Mouse (Mus musculus) liver, embryonic 15.5 days (tissue): ENCODE data around the gene Zfp92. TPM values are rescaled to one million over a fixed set of nuclear protein-coding genes. Genes with fewer than 3 reads are reported as not detected.

ENCODE experiments used
- ATAC-seq: fragments of 200-750 bp; cut with Nextera tagmentation; 2 replicates; pipeline ENCODE4 v1.8.0; 2017; ENCODE audit warnings: moderate number of reproducible peaks, mild to moderate bottlenecking, moderate library complexity; ENCODE audit not compliant: insufficient read depth
- H3K27ac ChIP-seq: fragments of 300-500 bp; sonication (generic); replicated peaks from 2 replicates; pipeline ENCODE4 v1.5.1; 2015; ENCODE audit warnings: mild to moderate bottlenecking, inconsistent platforms
- H3K27me3 ChIP-seq: fragments of 300-500 bp; sonication (generic); 2 replicates; pipeline ENCODE4 v1.6.1; 2015; ENCODE audit warnings: mild to moderate bottlenecking, inconsistent platforms
- H3K36me3 ChIP-seq: fragments of 300-500 bp; sonication (generic); replicated peaks from 2 replicates; pipeline ENCODE4 v1.6.1; 2015; ENCODE audit warnings: moderate library complexity, mild to moderate bottlenecking, inconsistent platforms
- H3K4me1 ChIP-seq: fragments of 300-500 bp; sonication (generic); replicated peaks from 2 replicates; pipeline ENCODE4 v1.6.1; 2015; ENCODE audit warnings: inconsistent platforms
- H3K4me2 ChIP-seq: fragments of 300-500 bp; sonication (generic); 2 replicates; pipeline ENCODE4 v1.6.1; 2015; ENCODE audit warnings: moderate library complexity, mild to moderate bottlenecking, inconsistent platforms
- H3K4me3 ChIP-seq: fragments of 300-500 bp; sonication (generic); replicated peaks from 2 replicates; pipeline ENCODE4 v1.5.1; 2015; ENCODE audit warnings: mild to moderate bottlenecking, inconsistent platforms
- H3K9ac ChIP-seq: fragments of 300-500 bp; sonication (generic); 2 replicates; pipeline ENCODE4 v1.6.1; 2015; ENCODE audit warnings: moderate library complexity, mild to moderate bottlenecking, inconsistent platforms
- H3K9me3 ChIP-seq: fragments of 300-500 bp; sonication (generic); replicated peaks from 2 replicates; pipeline ENCODE4 v1.6.1; 2016; ENCODE audit warnings: inconsistent platforms
- WGBS: fragments of 180-500 bp; shearing (Covaris S2); methylation state at CpG from one replicate; pipeline ENCODE4 v1.1.7; 2015; ENCODE audit warnings: mixed read lengths; ENCODE audit not compliant: insufficient replicate concordance; 5-methylcytosine and 5-hydroxymethylcytosine counted together
- polyA plus RNA-seq: library from polyadenylated mRNA; unstranded; fragments of >200 nt; fragmentation: Nextera tagmentation; extraction: Ambion mirVana; gene quantifications from 2 replicates; pipeline ENCODE4 v1.2.1, GENCODE M21; 2015

Gene Zfp92
- polyA plus RNA-seq, 1 experiment from 2014 or later: not detected

DNA sequence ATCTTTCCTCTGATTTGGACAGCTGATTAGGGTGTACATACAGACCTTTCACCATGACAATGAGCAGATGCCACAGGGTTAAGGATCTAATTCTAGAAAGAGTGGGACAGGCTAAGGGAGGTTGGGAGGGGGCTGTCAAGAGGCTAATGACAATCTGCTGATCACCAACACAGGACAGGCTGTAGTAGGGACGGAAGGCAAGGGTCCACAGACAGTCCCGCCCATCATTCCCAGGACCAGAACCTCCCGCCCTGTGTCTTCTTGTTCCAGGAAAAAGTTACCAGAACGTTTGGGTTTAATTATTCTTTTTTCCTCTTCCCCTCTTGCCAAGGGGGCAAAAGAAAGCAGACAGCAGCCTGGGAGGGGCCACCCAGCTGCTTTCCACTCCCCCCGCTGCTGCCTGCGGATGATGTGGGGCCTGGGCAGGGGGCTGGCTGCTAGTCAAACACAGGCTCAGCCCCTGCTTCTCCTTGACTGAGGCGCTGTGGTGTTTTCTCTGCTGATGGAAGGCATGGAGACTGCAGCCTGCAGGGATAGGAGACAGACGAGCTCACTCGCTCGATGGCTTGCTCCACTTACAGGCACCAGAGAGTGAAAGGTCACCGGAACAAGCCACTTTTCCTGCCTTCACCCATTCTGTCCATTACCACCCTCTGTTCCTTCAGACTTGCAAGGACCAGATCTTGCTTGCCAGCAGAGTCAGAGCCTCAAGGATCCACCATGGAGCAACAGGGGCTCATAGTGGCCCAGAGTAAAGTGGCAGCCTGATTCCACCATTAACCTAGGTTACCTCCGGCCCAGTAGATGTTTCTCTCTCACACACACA, 63.7 kb downstream of the Zfp92 start:
- Histone ChIP-seq H3K4me1 (peaks cover 11% of the 10 kb centered on the region), H3K36me3 (no peaks in the 10 kb centered on the region), H3K4me2 (no peak overlapping the region), H3K9ac (no peak overlapping the region), H3K4me3 (no peak overlapping the region), H3K27ac (no peak overlapping the region), H3K27me3 (no peaks in the 10 kb centered on the region), H3K9me3 (no peaks in the 10 kb centered on the region)
- no peak for ATAC-seq
- WGBS: 57% methylated on average over 12 of the region's 12 CpGs

DNA sequence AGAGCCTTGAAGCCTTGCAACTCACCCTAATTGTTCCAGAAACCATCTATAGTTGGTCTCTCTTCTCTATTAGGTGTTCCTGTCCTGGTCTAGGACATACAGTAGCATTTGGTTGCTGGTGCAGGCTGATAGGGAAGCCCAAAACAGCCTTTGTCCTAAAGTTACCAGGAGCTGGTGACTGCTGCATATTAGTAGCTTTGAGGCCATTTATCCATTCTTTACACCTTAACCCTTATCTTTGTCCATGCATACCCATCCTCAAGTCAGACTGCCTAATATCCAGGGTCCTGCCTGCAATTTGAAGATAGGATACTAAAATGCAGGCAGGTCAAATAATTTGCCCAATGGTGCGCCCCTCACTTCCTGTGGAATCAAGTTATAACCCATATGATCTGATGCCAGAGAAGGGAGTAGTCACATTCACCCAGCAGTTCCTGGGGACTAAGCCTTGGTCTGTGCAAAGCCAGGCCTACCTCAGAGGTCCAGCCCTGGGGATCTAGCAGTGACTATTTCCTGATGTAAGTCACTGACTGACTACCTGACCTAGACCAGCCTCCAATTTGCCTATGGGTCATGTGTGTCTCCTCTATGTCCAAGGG, 64.9 kb downstream of the Zfp92 start:
- no peak overlapping the region for H3K4me2 ChIP-seq
- no peaks in the 10 kb centered on the region for H3K27me3 ChIP-seq
- no peak for ATAC-seq
- H3K4me1 ChIP-seq: peaks cover 11% of the 10 kb centered on the region
- no peak overlapping the region for H3K9ac ChIP-seq
- no peaks in the 10 kb centered on the region for H3K9me3 ChIP-seq
- no peak overlapping the region for H3K4me3 ChIP-seq
- WGBS: 19% methylated on average over 1 of the region's 1 CpGs
- no peaks in the 10 kb centered on the region for H3K36me3 ChIP-seq
- peak overlapping the region; percentile 53 for H3K27ac ChIP-seq

DNA sequence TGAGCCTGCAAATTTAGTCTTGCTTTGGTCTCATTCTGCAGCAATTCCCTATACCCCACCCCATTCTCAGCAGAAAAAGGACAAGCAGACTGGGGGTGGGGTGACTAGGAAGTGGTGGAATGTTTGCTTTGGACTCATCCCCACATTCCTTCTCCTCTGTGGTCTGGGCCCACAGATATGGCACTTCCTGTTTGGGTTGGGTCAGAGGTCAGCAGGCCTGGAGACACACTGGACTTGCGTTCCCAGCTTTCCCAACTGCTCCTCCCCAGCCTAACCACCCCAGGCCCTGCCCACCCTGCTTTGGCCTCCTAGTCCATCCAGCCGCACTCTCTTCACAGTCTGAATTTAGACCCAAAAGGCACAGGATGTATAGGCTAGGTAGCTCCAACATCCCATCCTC, 65.7 kb downstream of the Zfp92 start:
- H3K4me1 ChIP-seq: peaks cover 11% of the 10 kb centered on the region
- ATAC-seq: peak; percentile 84
- H3K27ac ChIP-seq: peak overlapping the region; percentile 53; the same call in 1 of the 2 replicates

DNA sequence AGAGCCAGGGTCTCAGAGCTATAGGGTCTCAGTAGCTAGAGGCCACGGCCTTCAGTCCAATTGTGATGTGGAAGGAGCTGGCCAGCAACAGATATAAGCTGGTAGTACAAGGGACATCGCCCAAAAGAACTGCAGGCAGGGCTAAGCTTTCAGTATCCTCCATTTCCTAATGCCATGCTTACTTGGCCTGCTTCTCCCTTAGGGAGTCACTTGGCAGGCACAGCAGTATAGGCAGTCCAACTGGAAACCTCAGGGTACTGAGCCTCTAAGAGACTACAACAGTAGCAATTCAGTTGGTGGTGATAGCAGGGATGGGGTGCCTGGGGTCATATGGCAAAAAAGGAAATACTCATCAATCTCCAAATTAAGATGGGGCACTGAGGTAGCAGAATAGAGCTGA, 66.6 kb downstream of the Zfp92 start:
- ATAC-seq: no peak
- H3K27ac ChIP-seq: no peak overlapping the region

More for the DNA sequence above, 65.7 kb downstream of the Zfp92 start:
- no peaks in the 10 kb centered on the region for H3K9me3 ChIP-seq
- 69% methylated on average over 2 of the region's 2 CpGs for WGBS
- H3K9ac ChIP-seq: no peak overlapping the region
- H3K36me3 ChIP-seq: no peaks in the 10 kb centered on the region
- no peak overlapping the region for H3K4me3 ChIP-seq
- no peak overlapping the region for H3K4me2 ChIP-seq
- no peaks in the 10 kb centered on the region; the same call in 1 of the 2 replicates for H3K27me3 ChIP-seq

More for the DNA sequence above, 66.6 kb downstream of the Zfp92 start:
- 67% methylated on average over 2 of the region's 2 CpGs for WGBS
- no peaks in the 10 kb centered on the region for H3K9me3 ChIP-seq
- H3K36me3 ChIP-seq: no peaks in the 10 kb centered on the region
- H3K4me2 ChIP-seq: no peak overlapping the region
- H3K4me1 ChIP-seq: peaks cover 11% of the 10 kb centered on the region
- peaks cover 3% of the 10 kb centered on the region; the same call in 1 of the 2 replicates for H3K27me3 ChIP-seq
- no peak overlapping the region for H3K4me3 ChIP-seq
- no peak overlapping the region for H3K9ac ChIP-seq

Other genes starting within 250 kb of the Zfp92 start
- gene Spin2d, start 234.1 kb upstream of the Zfp92 start, polyA plus RNA-seq: not detected in 2 replicates
- 2.1 and 2.2 TPM in 2 replicates for gene Xlr3b, start 218.9 kb upstream of the Zfp92 start, polyA plus RNA-seq
- gene Xlr4b, start 196.8 kb upstream of the Zfp92 start, polyA plus RNA-seq: 1.4 and 1.7 TPM in 2 replicates
- 3.2 and 3.5 TPM in 2 replicates for gene F8a, start 182.8 kb upstream of the Zfp92 start, polyA plus RNA-seq
- gene Xlr4c, start 168.0 kb upstream of the Zfp92 start, polyA plus RNA-seq: 0.26 and 0.71 TPM in 2 replicates
- gene Xlr3c, start 145.7 kb upstream of the Zfp92 start, polyA plus RNA-seq: 0.08 TPM in 1 of 2 replicates, not detected in the other
- not detected in 2 replicates for gene Xlr5a, start 118.1 kb upstream of the Zfp92 start, polyA plus RNA-seq
- gene Xlr5c, start 118.1 kb upstream of the Zfp92 start, polyA plus RNA-seq: not detected in 2 replicates
- not detected in 2 replicates for gene Gm45015, start 74.3 kb upstream of the Zfp92 start, polyA plus RNA-seq
- gene Zfp275, start 68.5 kb upstream of the Zfp92 start, polyA plus RNA-seq: 2.2 and 2.5 TPM in 2 replicates
- not detected in 2 replicates for gene Gm18336, start 12.4 kb upstream of the Zfp92 start, polyA plus RNA-seq
- not detected in 2 replicates for gene Trex2, start 24.2 kb downstream of the Zfp92 start, polyA plus RNA-seq
- 41.6 and 42.1 TPM in 2 replicates for gene Haus7, start 47.9 kb downstream of the Zfp92 start, polyA plus RNA-seq
- 10.0 and 12.4 TPM in 2 replicates for gene Bgn, start 72.5 kb downstream of the Zfp92 start, polyA plus RNA-seq
- 0.05 TPM in 1 of 2 replicates, not detected in the other for gene Atp2b3, start 92.0 kb downstream of the Zfp92 start, polyA plus RNA-seq
- 30.5 and 33.9 TPM in 2 replicates for gene Dusp9, start 228.3 kb downstream of the Zfp92 start, polyA plus RNA-seq
- gene Pnck, start 249.0 kb downstream of the Zfp92 start, polyA plus RNA-seq: 0.94 and 1.1 TPM in 2 replicates